13 mouse cellular contexts compared by ENCODE assay signal in the genomic region with DNA sequence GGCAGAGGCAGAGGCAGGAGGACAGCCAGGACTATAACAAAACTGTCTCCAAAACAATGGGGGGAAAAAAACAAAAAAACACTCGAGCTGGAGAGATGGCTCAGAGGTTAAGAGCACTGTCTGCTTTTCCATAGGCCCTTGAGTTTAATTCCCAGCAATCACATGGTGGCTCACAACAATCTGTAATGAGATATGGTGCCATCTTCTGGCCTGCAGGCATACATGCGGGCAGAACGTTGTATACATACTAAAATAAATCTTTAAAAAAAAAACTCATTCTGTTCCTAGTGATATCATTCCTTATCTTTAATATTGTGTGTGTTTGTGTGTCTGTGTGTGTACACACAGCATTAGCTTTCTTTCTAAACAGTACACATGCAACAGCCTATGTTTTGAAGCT. TPM values are rescaled to one million over a fixed set of nuclear protein-coding genes. Genes with fewer than 3 reads are reported as not detected.
DNase-seq lines count a peak whose midpoint lies in the region; ATAC-seq and TF ChIP-seq lines count a peak whose summit lies in the region.
"Had no signal": no experiment of that assay in that cellular context is flagged by ENCODE, and none has a peak within 500 bp of the region (broad histone marks: within the 10 kb centered on the region; RNA-seq: fewer than 3 reads in every experiment).

No protein-coding gene starts in this region.

- no peak for DNase-seq in forebrain, postnatal 0 days
- DNase-seq in liver, adult 2 months (ENCODE audit: extremely low read depth, low read depth, low spot score): no peak
- DNase-seq in liver: no peak
- peak; percentile 22 for DNase-seq in CD4-positive helper T cell, adult 2 months (ENCODE audit: low read depth, low spot score)
- DNase-seq in brain, adult 2 months (ENCODE audit: low read depth, low spot score): peak; percentile 18
- DNase-seq in yolk sac, embryonic 10.5 days (ENCODE audit: low spot score): no peak
- DNase-seq in hindbrain, embryonic 11.5 days (ENCODE audit: low spot score): no peak
- DNase-seq: cerebellum, adult 9-10 months; lung, postnatal 14 days had no signal

- no peak overlapping the region for H3K4me2 ChIP-seq in forebrain, postnatal 0 days (ENCODE audit: low read depth)
- no peak overlapping the region for H3K4me2 ChIP-seq in forebrain, embryonic 16.5 days (ENCODE audit: low read length)
- H3K4me2 ChIP-seq in hindbrain, embryonic 11.5 days (replicated peaks; ENCODE audit: low read depth, low read length): no peak overlapping the region
- H3K4me2 ChIP-seq: neural tube, embryonic 15.5 days had no signal

- TF ChIP-seq POLR2A in liver, adult 2 months (IDR thresholded peaks at IDR 0.05; ENCODE audit: extremely low read depth, insufficient read depth, low read length): no peak

- no peaks in the 10 kb centered on the region for H3K4me1 ChIP-seq in forebrain, postnatal 0 days (ENCODE audit: insufficient read depth)
- H3K4me1 ChIP-seq in forebrain, embryonic 16.5 days (replicated peaks; ENCODE audit: control insufficient read depth, insufficient read depth, low read length): no peaks in the 10 kb centered on the region
- no peaks in the 10 kb centered on the region for H3K4me1 ChIP-seq in liver, adult 2 months (ENCODE audit: control insufficient read depth, insufficient read depth, low read length)
- no peaks in the 10 kb centered on the region for H3K4me1 ChIP-seq in hindbrain, embryonic 11.5 days (replicated peaks; ENCODE audit: control insufficient read depth, insufficient read depth, low read length)
- H3K4me1 ChIP-seq: embryonic facial prominence, embryonic 10.5 days; heart, embryonic 10.5 days; neural tube, embryonic 15.5 days had no signal

- peaks cover 3% of the 10 kb centered on the region; the same call in 1 of the 2 replicates for H3K79me2 ChIP-seq in liver, adult 2 months (ENCODE audit: control insufficient read depth, insufficient read depth, low read length)

- no peaks in the 10 kb centered on the region for H3K9me3 ChIP-seq in forebrain, postnatal 0 days (ENCODE audit: low read length)
- no peaks in the 10 kb centered on the region for H3K9me3 ChIP-seq in forebrain, embryonic 16.5 days (ENCODE audit: control insufficient read depth, low read length)
- no peaks in the 10 kb centered on the region for H3K9me3 ChIP-seq in hindbrain, embryonic 11.5 days (ENCODE audit: control insufficient read depth, low read length)
- H3K9me3 ChIP-seq: embryonic facial prominence, embryonic 10.5 days; heart, embryonic 10.5 days; neural tube, embryonic 15.5 days had no signal

- ATAC-seq in forebrain, postnatal 0 days: 0 out of 2 replicates have a peak, but pooled peaks have one; percentile 27
- ATAC-seq in forebrain, embryonic 16.5 days: no peak
- no peak for ATAC-seq in hindbrain, embryonic 11.5 days (ENCODE audit: low FRiP score)

- peaks cover 45% of the 10 kb centered on the region for H3K36me3 ChIP-seq in forebrain, postnatal 0 days (ENCODE audit: insufficient read depth)
- peaks cover 37% of the 10 kb centered on the region for H3K36me3 ChIP-seq in forebrain, embryonic 16.5 days (ENCODE audit: control insufficient read depth, insufficient read depth)
- peaks cover 69% of the 10 kb centered on the region for H3K36me3 ChIP-seq in liver, adult 2 months (ENCODE audit: control insufficient read depth, insufficient read depth, low read length)
- peaks cover 7% of the 10 kb centered on the region for H3K36me3 ChIP-seq in hindbrain, embryonic 11.5 days (ENCODE audit: control insufficient read depth, insufficient read depth, low read length)

- no peak; the same call in 1 of the 2 replicates for TF ChIP-seq CTCF in forebrain, postnatal 0 days (IDR thresholded peaks at IDR 0.05; ENCODE audit: low read depth)
- peak; percentile 3; the same call in 1 of the 2 replicates for TF ChIP-seq CTCF in liver, adult 2 months (IDR thresholded peaks at IDR 0.05; ENCODE audit: low read depth, low read length)

- no peak overlapping the region for H3K9ac ChIP-seq in forebrain, postnatal 0 days
- no peak overlapping the region for H3K9ac ChIP-seq in forebrain, embryonic 16.5 days (replicated peaks; ENCODE audit: low read depth, low read length)
- no peak overlapping the region for H3K9ac ChIP-seq in liver, adult 2 months (ENCODE audit: low read depth, low read length)
- no peak overlapping the region for H3K9ac ChIP-seq in hindbrain, embryonic 11.5 days (ENCODE audit: low read depth, low read length)
- H3K9ac ChIP-seq: neural tube, embryonic 15.5 days had no signal

- H3K27ac ChIP-seq in forebrain, postnatal 0 days (ENCODE audit: low read depth, low read length): no peak overlapping the region
- no peak overlapping the region for H3K27ac ChIP-seq in forebrain, embryonic 16.5 days (ENCODE audit: low read length)
- H3K27ac ChIP-seq in liver, adult 2 months (replicated peaks; ENCODE audit: insufficient read depth, low read depth, low read length): no peak overlapping the region
- H3K27ac ChIP-seq in hindbrain, embryonic 11.5 days (ENCODE audit: low read depth, low read length): no peak overlapping the region
- H3K27ac ChIP-seq: embryonic facial prominence, embryonic 10.5 days; heart, embryonic 10.5 days; neural tube, embryonic 15.5 days had no signal

- H3K27me3 ChIP-seq in forebrain, postnatal 0 days (ENCODE audit: insufficient read depth, low read length): no peaks in the 10 kb centered on the region
- no peaks in the 10 kb centered on the region for H3K27me3 ChIP-seq in forebrain, embryonic 16.5 days (replicated peaks; ENCODE audit: control insufficient read depth, insufficient read depth, low read length)
- H3K27me3 ChIP-seq in liver, adult 2 months (ENCODE audit: control insufficient read depth, insufficient read depth, low read length): no peaks in the 10 kb centered on the region
- H3K27me3 ChIP-seq in hindbrain, embryonic 11.5 days (ENCODE audit: control insufficient read depth, insufficient read depth, low read length): no peaks in the 10 kb centered on the region
- H3K27me3 ChIP-seq: neural tube, embryonic 15.5 days had no signal

- WGBS in forebrain, postnatal 0 days: 49% methylated on average over 3 of the region's 3 CpGs
- WGBS in forebrain, embryonic 16.5 days: 55% methylated on average over 3 of the region's 3 CpGs
- 41% methylated on average over 3 of the region's 3 CpGs for WGBS in liver, adult 2 months
- WGBS in hindbrain, embryonic 11.5 days: 68% methylated on average over 3 of the region's 3 CpGs

- no peak overlapping the region for H3K4me3 ChIP-seq in forebrain, postnatal 0 days (ENCODE audit: low read depth, low read length)
- no peak overlapping the region for H3K4me3 ChIP-seq in forebrain, embryonic 16.5 days (replicated peaks; ENCODE audit: low read length)
- H3K4me3 ChIP-seq in liver, adult 2 months (ENCODE audit: insufficient read depth, low read depth, low read length): no peak overlapping the region
- H3K4me3 ChIP-seq in hindbrain, embryonic 11.5 days (ENCODE audit: low read depth, low read length): no peak overlapping the region
- H3K4me3 ChIP-seq: embryonic facial prominence, embryonic 10.5 days; heart, embryonic 10.5 days; neural tube, embryonic 15.5 days had no signal

RNA-seq across cellular contexts. Expression of gene Sf3b1, which starts 14.8 kb away (rescaled TPM):
- 242 and 311 TPM in 2 replicates for total RNA-seq in forebrain, postnatal 0 days (2014; rRNA removed)
- 289 and 308 TPM in 2 replicates for polyA plus RNA-seq in forebrain, postnatal 0 days (2015; fragmentation: Nextera tagmentation; extraction: Ambion mirVana)
- polyA plus RNA-seq in forebrain, embryonic 16.5 days (2015; fragmentation: Nextera tagmentation; extraction: Ambion mirVana): 379 and 442 TPM in 2 replicates
- total RNA-seq in liver, adult 2 months (2014; rRNA removed): 73.8 and 89.0 TPM in 2 replicates
- polyA plus RNA-seq in liver, adult 2 months (2012; rRNA removed): 11.0 and 13.6 TPM in 2 replicates
- 366 and 384 TPM in 2 replicates for polyA plus RNA-seq in hindbrain, embryonic 11.5 days (2014; fragmentation: Nextera tagmentation; extraction: Ambion mirVana)

RNA-seq across cellular contexts. Expression of gene Coq10b, which starts 40.1 kb away (rescaled TPM):
- 26.1 and 28.9 TPM in 2 replicates for total RNA-seq in forebrain, postnatal 0 days (2014; rRNA removed)
- polyA plus RNA-seq in forebrain, postnatal 0 days (2015; fragmentation: Nextera tagmentation; extraction: Ambion mirVana): 25.8 and 27.0 TPM in 2 replicates
- polyA plus RNA-seq in forebrain, embryonic 16.5 days (2015; fragmentation: Nextera tagmentation; extraction: Ambion mirVana): 34.4 and 35.5 TPM in 2 replicates
- total RNA-seq in liver, adult 2 months (2014; rRNA removed): 43.4 and 63.2 TPM in 2 replicates
- polyA plus RNA-seq in liver, adult 2 months (2012; rRNA removed): 6.3 and 7.8 TPM in 2 replicates
- 36.2 and 41.4 TPM in 2 replicates for polyA plus RNA-seq in hindbrain, embryonic 11.5 days (2014; fragmentation: Nextera tagmentation; extraction: Ambion mirVana)

Comparison
In these comparisons a context has a peak if more than half of its experiments do, and no peak if none do; other contexts are left out.
1. DNase-seq: peak in CD4-positive helper T cell, adult 2 months (single experiment) and brain, adult 2 months (single experiment); none in forebrain, postnatal 0 days (single experiment), liver, adult 2 months (single experiment), liver (single experiment), yolk sac, embryonic 10.5 days (single experiment) and hindbrain, embryonic 11.5 days (single experiment).
2. RNA of gene Sf3b1, which starts 14.8 kb away (polyA plus RNA-seq): 366 to 384 TPM in hindbrain, embryonic 11.5 days, 379 to 442 TPM in forebrain, embryonic 16.5 days and 289 to 308 TPM in forebrain, postnatal 0 days; 11.0 to 13.6 TPM in liver, adult 2 months; every median in the first group is over 10 times any median in the second.